Mouse (Mus musculus) gastrocnemius, adult 18-20 months (tissue): ENCODE results near the gene Ext2. TPM values are rescaled to one million over a fixed set of nuclear protein-coding genes. Genes with fewer than 3 reads are reported as not detected.

Source experiments
- DNase-seq: peaks from one replicate; pipeline ENCODE4 v3.0.0; 2021; ENCODE audit warnings: low spot score
- total RNA-seq, 2 experiments: library from RNA; stranded (reverse); gene quantifications; 2 replicates each; pipeline ENCODE4 v1.2.3; 2021

The Ext2 gene
- total RNA-seq, 2 experiments from 2014 or later, result 39.0 to 40.2 TPM

DNA sequence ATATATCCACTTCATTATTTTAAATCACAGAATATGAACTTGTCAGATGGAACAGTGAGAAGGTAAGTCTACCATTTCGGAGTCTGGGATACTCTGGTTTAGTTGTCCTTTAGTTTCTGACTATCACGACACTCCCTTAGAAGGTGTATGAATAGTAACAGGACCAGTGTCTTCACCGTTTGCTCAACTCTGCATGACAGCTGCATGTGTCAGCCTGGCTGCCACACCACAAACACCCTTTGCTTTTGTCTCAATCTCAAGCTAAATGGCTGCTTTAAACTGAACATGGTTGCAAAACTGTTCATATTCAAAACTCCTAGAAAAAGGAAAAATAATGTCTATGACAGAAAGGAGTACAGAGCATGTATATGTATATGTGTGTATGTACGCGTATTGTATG, 43.8 kb downstream of the Ext2 start:
- DNase-seq, result no peak

GRCm38 (mm10) chr2:93777056-93777430, 45.3 kb downstream of the Ext2 start:
- DNase-seq, result no peak

DNA sequence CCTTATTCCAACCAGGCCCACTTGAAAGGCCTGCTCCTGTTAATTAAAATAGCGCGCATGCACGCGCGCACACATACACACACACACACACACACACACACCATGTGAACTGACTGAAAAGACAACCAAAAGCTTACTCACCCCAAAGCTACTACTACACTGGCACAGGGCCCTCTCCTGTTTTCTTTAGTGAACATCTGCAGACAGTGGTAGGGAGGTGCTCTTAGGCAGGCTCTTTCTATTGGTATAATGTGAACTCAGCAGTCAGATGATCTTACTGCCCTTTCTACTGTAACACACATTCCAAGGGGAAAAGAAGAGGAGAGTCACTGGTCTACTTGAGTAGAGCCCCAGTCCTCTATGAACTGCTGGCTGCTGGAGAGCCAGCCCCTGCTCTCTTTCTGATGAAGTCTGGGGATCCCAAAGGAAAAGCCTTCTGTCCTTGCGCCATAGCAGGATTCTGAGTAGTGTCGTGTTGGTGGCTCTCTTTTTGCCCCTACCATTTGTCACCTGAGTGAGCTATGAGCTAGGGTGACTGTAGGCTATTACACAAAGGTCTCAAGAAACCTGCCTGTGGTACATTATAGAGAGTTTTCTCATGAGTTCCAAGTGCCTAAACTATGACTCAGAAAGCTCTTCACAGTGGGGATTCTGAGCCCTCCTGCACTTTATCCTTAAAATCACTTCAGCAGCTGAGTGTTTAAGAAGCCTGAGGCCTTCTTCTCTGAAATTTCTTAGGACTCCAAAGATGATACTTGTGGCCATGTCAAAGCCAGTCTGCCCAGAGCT, 45.9 kb downstream of the Ext2 start:
- no peak for DNase-seq

DNA sequence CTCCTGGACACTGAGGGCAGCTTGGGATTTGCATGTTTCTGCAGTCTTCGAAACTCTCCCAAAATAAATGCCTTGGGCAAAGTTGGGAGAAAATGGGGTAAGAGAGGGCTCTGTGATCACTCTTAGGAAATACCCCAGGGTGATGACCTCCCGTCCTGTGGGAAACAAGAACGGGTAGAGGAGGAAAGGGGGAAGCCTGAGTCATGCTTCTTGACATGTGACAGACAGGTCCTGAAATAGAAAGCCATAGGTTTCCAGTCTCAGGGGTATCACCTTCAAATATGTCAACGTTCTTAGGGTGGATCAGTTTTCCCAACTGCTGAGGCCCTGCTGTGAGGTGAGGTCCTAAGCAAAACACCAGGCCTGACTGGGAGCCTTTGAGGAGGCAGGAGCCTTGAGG, 46.9 kb downstream of the Ext2 start:
- peak; percentile 55 for DNase-seq

DNA sequence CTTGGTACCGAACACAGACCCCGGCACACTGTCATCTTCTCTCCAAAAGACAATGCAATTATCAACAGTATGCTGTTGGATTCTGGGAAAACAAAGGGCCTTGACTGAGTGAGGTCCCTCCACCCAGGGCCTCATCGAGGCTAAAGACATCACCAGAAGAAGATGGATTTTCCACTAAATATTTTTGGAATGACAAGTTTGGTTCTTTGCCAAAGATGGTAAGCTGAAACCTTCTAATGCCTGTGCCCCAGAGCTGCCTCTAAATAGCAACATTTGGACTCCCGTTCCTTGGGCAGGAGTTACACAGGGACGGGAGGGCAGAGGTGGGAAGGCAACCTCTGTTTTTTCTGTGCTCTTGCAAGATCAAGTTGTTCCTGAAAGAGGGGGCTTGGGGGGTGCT, 47.4 kb downstream of the Ext2 start:
- peak; percentile 44 for DNase-seq

GRCm38 (mm10) chr2:93772765-93773085, 49.6 kb downstream of the Ext2 start:
- DNase-seq, result no peak

GRCm38 (mm10) chr2:93772054-93772764, 50.2 kb downstream of the Ext2 start:
- DNase-seq, result no peak

- DNase-seq, result no peak
These were observed 51.5 kb downstream of the Ext2 start for GRCm38 (mm10) chr2:93770895-93771294.

GRCm38 (mm10) chr2:93769875-93770274, 52.5 kb downstream of the Ext2 start:
- DNase-seq, result no peak

DNA sequence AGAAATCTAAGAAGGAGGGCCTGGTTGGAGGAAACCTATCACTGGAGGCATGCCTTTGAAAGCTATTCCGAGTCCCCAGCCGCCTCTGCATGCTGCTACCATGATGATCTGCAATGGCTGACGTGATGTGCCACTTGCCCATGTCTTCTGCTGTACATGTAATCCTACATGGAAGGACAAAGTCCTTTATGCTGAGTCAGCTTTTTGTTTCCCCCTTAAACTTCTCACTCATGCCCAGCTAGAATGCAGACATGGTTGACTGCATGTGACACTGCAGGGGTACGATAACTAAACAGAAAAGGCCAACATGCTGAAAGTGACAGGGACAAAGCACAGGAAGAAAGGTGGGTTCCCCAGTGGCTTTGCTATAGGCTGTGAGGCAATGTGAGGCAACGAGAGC, 56.6 kb downstream of the Ext2 start:
- no peak for DNase-seq

DNA sequence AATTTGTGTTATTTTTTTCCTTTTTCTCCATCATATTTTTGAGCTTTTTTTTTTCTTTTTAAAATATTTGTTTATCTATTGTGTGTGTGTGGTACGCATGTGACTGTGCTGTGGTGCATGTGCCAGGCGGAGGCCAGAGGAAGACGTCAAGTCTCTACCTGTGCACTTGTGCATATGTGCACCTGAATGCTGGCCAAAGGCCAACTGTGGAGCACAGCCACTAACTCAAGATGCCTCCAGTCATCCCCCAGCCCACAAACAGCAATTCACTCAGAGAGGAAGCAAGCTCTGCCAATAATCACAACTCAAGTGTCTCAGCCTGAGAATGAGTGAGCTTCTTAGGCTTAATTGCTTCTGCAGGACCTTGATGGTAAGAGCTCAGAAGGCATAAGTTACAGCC, 58.2 kb downstream of the Ext2 start:
- no peak for DNase-seq

DNA sequence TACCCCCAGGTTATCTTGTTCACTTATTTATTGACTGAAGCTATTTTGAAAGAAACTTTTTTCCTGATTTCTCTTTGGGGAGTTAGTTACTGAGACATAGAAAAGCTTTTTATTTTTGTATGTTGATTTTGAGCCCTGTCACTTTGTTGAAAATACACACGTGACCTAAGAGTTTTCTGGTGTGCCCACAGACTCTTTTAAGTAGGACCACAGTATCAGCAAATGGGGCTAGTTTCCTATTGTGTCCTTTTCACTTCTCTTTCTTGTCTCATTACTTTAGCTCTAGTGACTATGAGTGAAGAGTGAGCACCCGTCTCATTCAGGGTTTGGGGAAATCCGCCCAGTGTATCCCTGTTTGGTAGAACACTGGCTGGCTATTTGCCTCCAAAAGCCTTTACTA, 62.0 kb downstream of the Ext2 start:
- DNase-seq, result no peak

GRCm38 (mm10) chr2:93759173-93759572, 63.2 kb downstream of the Ext2 start:
- no peak for DNase-seq

GRCm38 (mm10) chr2:93758298-93758697, 64.1 kb downstream of the Ext2 start:
- no peak for DNase-seq

DNA sequence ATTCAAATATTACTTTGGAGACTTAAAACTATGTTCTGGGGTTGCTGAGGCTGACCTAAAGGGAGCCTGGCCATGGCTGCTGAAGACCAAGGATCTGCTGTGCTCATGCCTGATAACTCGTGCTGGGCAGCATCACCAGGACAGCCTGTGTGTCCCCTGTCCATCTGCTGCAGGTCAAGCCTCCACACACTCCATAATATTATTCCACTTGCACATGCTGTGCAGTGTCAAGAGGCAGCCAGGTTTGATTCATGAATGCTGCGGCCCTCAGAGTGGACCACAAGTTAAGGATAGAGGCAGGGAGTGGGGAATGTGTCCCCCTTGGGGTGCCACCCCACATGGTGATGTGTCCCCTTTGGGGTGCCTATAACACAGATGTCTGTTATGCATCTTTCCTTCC, 68.0 kb downstream of the Ext2 start:
- DNase-seq, result no peak

DNA sequence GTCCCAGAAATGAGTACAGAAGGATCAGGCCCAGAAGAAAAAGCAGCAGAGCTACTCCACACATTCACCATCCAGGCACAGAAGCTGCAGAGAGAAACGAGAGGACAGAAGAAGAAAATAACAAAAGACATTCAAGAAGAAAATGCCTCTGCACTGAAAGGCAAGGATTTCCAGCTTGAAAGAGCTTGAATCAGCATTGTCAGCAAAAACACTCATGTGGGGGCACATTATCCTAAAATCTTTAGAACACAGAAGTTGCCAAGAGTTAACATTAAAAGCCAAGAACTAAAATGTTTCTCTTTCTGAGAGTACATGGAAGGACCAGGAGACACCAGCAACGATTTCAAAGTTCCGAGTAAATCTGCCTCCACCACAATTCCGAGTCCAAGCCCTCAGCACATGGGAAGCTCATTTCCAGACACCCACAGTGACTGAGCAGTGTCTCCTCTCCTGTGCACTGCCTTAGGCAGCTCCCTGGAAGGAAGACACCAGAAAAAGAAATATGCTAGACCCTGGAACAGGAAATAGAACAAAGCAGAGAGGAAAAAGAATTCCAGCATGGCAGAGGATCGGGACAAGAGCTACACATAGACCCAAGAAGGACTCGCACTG, 69.1 kb downstream of the Ext2 start:
- DNase-seq, result no peak

- no peak for DNase-seq
These were observed 72.7 kb downstream of the Ext2 start for GRCm38 (mm10) chr2:93749709-93750108.

- DNase-seq, result peak; percentile 59
These were observed 74.7 kb downstream of the Ext2 start for GRCm38 (mm10) chr2:93747538-93748126.

DNA sequence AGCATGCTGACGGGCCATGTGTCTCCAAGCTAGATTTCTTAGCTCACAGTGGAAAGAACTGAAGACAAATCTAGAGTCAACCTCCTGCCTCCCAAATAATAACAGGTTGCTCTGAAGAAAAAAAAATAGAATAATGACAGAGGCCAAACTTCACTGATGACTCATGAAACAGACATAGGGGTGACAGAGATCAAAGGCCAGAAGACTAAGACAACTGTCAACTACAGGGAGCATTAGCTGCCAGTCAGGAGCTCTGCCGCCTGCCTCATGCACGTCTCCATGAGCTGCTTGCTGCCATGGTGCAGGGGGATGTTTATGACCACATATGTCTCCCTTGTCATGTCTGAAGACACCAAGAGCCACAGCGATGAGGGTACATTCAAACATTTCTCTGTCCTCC, 75.7 kb downstream of the Ext2 start:
- DNase-seq, result no peak

DNA sequence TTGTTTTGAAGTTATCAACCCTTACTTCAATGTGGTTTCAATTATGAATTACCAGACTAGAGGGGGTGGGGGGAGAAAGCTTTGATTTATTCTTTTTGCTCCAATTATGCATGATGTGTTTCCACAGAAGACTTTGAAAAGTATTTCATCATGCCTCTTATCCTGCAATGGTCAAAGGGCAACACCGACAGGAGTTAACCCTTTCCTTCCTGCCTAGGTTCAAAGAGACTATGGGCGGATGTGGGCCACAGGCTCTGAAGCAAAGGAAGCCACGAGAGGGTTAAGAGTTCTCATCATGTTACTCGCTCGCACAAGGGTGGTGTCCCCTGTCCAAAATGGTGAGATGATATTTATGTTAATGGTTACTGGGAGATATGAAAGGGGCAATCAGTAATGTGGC, 76.2 kb downstream of the Ext2 start:
- no peak for DNase-seq

GRCm38 (mm10) chr2:93745741-93746140, 76.6 kb downstream of the Ext2 start:
- DNase-seq, result peak; percentile 69
